Mouse (Mus musculus): ENCODE measurements around the gene Sipa1l1.

- TF ChIP-seq POLR2A (IDR thresholded peaks at IDR 0.05; ENCODE audit: low read depth, low read length) (no peak), CTCF (conservative IDR thresholded peaks at IDR 0.05; ENCODE audit: insufficient read depth, insufficient read length, low read depth, low read length) (no peak)
Observed at GRCm38 (mm10) chr12:82341696-82342095, 172.6 kb downstream of the Sipa1l1 start.

Measured in kidney, adult 2 months (tissue).